Mouse (Mus musculus) CD4-positive, CD25-positive, alpha-beta regulatory T cell, adult 4 months (primary cell): ENCODE results near the gene Stk38. TPM values are rescaled to one million over a fixed set of nuclear protein-coding genes. Genes with fewer than 3 reads are reported as not detected.

Experiments
- ATAC-seq: one replicate; pipeline ENCODE4 v1.8.0; 2017
- polyA plus RNA-seq, 2 experiments: library from polyadenylated mRNA; unstranded; fragments of 100-300 nt; shearing (Covaris generic); gene quantifications; one replicate each; pipeline ENCODE4 v1.2.1; 2017

Gene Stk38
- polyA plus RNA-seq, 2 experiments from 2014 or later: 223 to 306 TPM

- no peak for ATAC-seq
Measured at GRCm38 (mm10) chr17:28921086-28921485, 86.7 kb downstream of the Stk38 start.

Other genes with a start within 250 kb of the Stk38 start
- gene Mapk13, start 238.7 kb downstream of the Stk38 start, polyA plus RNA-seq: not detected
- gene Brpf3, start 206.9 kb downstream of the Stk38 start, polyA plus RNA-seq: 1 to 10 TPM; 1.1 to 2.2 TPM
- not detected for gene Pnpla1, start 149.6 kb downstream of the Stk38 start, polyA plus RNA-seq
- 1 to 10 TPM; 2.0 to 3.4 TPM for gene 4930539E08Rik, start 92.7 kb downstream of the Stk38 start, polyA plus RNA-seq
- not detected for gene Pxt1, start 64.2 kb downstream of the Stk38 start, polyA plus RNA-seq
- 10 to 100 TPM; 33.3 to 62.9 TPM for gene Kctd20, start 56.0 kb downstream of the Stk38 start, polyA plus RNA-seq
- 100 to 1,000 TPM; 232 to 397 TPM for gene Srsf3, start 24.6 kb upstream of the Stk38 start, polyA plus RNA-seq
- gene Cdkn1a, start 83.0 kb upstream of the Stk38 start, polyA plus RNA-seq: 1 to 10 TPM; 2.5 to 4.6 TPM
- not detected for gene Rab44, start 106.2 kb upstream of the Stk38 start, polyA plus RNA-seq
- gene Cpne5, start 230.2 kb upstream of the Stk38 start, polyA plus RNA-seq: 1 to 10 TPM; 2.2 to 2.3 TPM